Mouse (Mus musculus): Measurements from ENCODE around the gene Ccdc57.

- no peak for TF ChIP-seq CTCF (IDR thresholded peaks at IDR 0.05; ENCODE audit: borderline replicate concordance, control insufficient read depth, extremely low read depth, insufficient read depth, low read length, poor library complexity)
- no peak for TF ChIP-seq POLR2A (IDR thresholded peaks at IDR 0.05; ENCODE audit: control insufficient read depth, extremely low read depth, insufficient read depth, low read length, poor library complexity)
Measured at GRCm38 (mm10) chr11:120798244-120798643, 134.4 kb downstream of the Ccdc57 start.

Data from thymus, adult 2 months (tissue).